Mouse (Mus musculus): ENCODE results near the gene P2ry10b.

DNA sequence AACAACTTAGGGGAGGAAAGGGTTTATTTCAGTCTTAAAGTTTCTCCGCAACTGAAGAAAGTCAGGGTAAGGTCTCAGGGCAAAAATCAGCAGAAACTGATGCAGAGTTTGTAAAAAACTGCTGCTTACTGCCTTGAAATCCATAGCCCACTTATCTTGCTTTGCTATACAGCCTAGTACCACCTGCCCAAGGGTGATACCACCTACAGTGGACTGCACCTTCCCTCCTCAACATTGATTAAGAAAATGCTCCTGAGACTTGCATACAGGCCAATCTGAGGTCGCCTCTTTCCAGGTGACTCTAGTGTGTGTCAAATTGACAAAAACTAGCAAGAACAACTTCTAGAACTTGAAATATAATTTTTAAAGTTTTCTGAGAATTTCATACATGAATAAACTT, 7.3 kb downstream of the P2ry10b start:
- TF ChIP-seq POLR2A (IDR thresholded peaks at IDR 0.05; ENCODE audit: borderline replicate concordance, insufficient read depth, low read length) (no peak), CTCF (IDR thresholded peaks at IDR 0.05; ENCODE audit: borderline replicate concordance, insufficient read depth, low read depth, low read length) (no peak)
